Mouse (Mus musculus): ENCODE data around the gene Cbl. TPM values are rescaled to one million over a fixed set of nuclear protein-coding genes. Genes with fewer than 3 reads are reported as not detected.
A peak's percentile ranks its signal among the peaks of the same experiment; 100 is the strongest.

Cbl gene
- 9.9 and 10.4 TPM in 2 replicates for polyA plus RNA-seq (2015; fragmentation: Nextera tagmentation; extraction: Ambion mirVana)

- H3K36me3 ChIP-seq (ENCODE audit: insufficient read depth, low read length), result no peaks in the 10 kb centered on the region
- peak; percentile 98 for TF ChIP-seq CTCF (IDR thresholded peaks at IDR 0.05; ENCODE audit: low read depth)
- peak; percentile 98 for DNase-seq (ENCODE audit: low spot score)
- no peaks in the 10 kb centered on the region for H3K9me3 ChIP-seq (replicated peaks; ENCODE audit: low read length)
- peak; percentile 92 for ATAC-seq (replicated peaks; ENCODE audit: low FRiP score, low read depth)
- H3K9ac ChIP-seq (ENCODE audit: low read depth, low read length), result peak within 1 kb of the TSS; percentile 88
- peak within 1 kb of the TSS; percentile 64 for H3K4me2 ChIP-seq (ENCODE audit: low read length)
- H3K4me1 ChIP-seq (replicated peaks; ENCODE audit: insufficient read depth, low read length), result no peaks in the 10 kb centered on the region
- H3K27me3 ChIP-seq (ENCODE audit: insufficient read depth, low read length), result no peaks in the 10 kb centered on the region
- H3K4me3 ChIP-seq (replicated peaks; ENCODE audit: low read depth, low read length), result peak within 1 kb of the TSS; percentile 97
- H3K27ac ChIP-seq, result peak within 1 kb of the TSS; percentile 94
- under 1% methylated on average over 71 of the region's 76 CpGs for WGBS
Measured at GRCm38 (mm10) chr9:44233802-44234478, at the start of gene Cbl. TSS of gene Cbl (minus strand) at chr9:44234049.

GRCm38 (mm10) chr9:44283183-44283582 lies 49.3 kb upstream of the Cbl start:
- Histone ChIP-seq H3K4me1 (replicated peaks; ENCODE audit: insufficient read depth, low read length) (no peaks in the 10 kb centered on the region; the same call in 1 of the 2 replicates), H3K4me2 (ENCODE audit: low read length) (no peak overlapping the region), H3K9me3 (replicated peaks; ENCODE audit: low read length) (no peaks in the 10 kb centered on the region), H3K36me3 (ENCODE audit: insufficient read depth, low read length) (no peaks in the 10 kb centered on the region), H3K4me3 (replicated peaks; ENCODE audit: low read depth, low read length) (no peak overlapping the region), H3K9ac (ENCODE audit: low read depth, low read length) (no peak overlapping the region), H3K27me3 (ENCODE audit: insufficient read depth, low read length) (no peaks in the 10 kb centered on the region), H3K27ac (no peak overlapping the region)
- ATAC-seq (replicated peaks; ENCODE audit: low FRiP score, low read depth) (no peak), DNase-seq (ENCODE audit: low spot score) (no peak)
- WGBS, result 64% methylated on average over 5 of the region's 5 CpGs
- TF ChIP-seq CTCF (IDR thresholded peaks at IDR 0.05; ENCODE audit: low read depth), result no peak

GRCm38 (mm10) chr9:44269973-44270372 lies 36.1 kb upstream of the Cbl start:
- no peak overlapping the region for H3K9ac ChIP-seq (ENCODE audit: low read depth, low read length)
- no peak overlapping the region for H3K4me3 ChIP-seq (replicated peaks; ENCODE audit: low read depth, low read length)
- H3K36me3 ChIP-seq (ENCODE audit: insufficient read depth, low read length), result no peaks in the 10 kb centered on the region
- H3K4me1 ChIP-seq (replicated peaks; ENCODE audit: insufficient read depth, low read length), result 0 out of 2 replicates have a peak, but pooled peaks cover 8% of the 10 kb centered on the region
- no peaks in the 10 kb centered on the region for H3K9me3 ChIP-seq (replicated peaks; ENCODE audit: low read length)
- no peak for DNase-seq (ENCODE audit: low spot score)
- no peaks in the 10 kb centered on the region for H3K27me3 ChIP-seq (ENCODE audit: insufficient read depth, low read length)
- 91% methylated on average over 4 of the region's 4 CpGs for WGBS
- no peak for ATAC-seq (replicated peaks; ENCODE audit: low FRiP score, low read depth)
- H3K27ac ChIP-seq, result no peak overlapping the region
- no peak for TF ChIP-seq CTCF (IDR thresholded peaks at IDR 0.05; ENCODE audit: low read depth)
- no peak overlapping the region for H3K4me2 ChIP-seq (ENCODE audit: low read length)

- no peak for DNase-seq (ENCODE audit: low spot score)
- H3K27me3 ChIP-seq (ENCODE audit: insufficient read depth, low read length), result no peaks in the 10 kb centered on the region
- peak; percentile 65 for TF ChIP-seq CTCF (IDR thresholded peaks at IDR 0.05; ENCODE audit: low read depth)
Measured at GRCm38 (mm10) chr9:44269077-44269476, 35.2 kb upstream of the Cbl start.

GRCm38 (mm10) chr9:44268432-44268831 lies 34.6 kb upstream of the Cbl start, which contains the start of gene Nlrx1:
TSS of gene Nlrx1 (minus strand) at chr9:44268599.
- Histone ChIP-seq H3K4me1 (replicated peaks; ENCODE audit: insufficient read depth, low read length) (0 out of 2 replicates have a peak, but pooled peaks cover 8% of the 10 kb centered on the region), H3K27me3 (ENCODE audit: insufficient read depth, low read length) (no peaks in the 10 kb centered on the region), H3K36me3 (ENCODE audit: insufficient read depth, low read length) (no peaks in the 10 kb centered on the region), H3K9me3 (replicated peaks; ENCODE audit: low read length) (no peaks in the 10 kb centered on the region), H3K4me2 (ENCODE audit: low read length) (peak within 1 kb of the TSS; percentile 87), H3K9ac (ENCODE audit: low read depth, low read length) (peak within 1 kb of the TSS; percentile 83), H3K27ac (peak within 1 kb of the TSS; percentile 70), H3K4me3 (replicated peaks; ENCODE audit: low read depth, low read length) (peak within 1 kb of the TSS; percentile 51)
- 75% methylated on average over 6 of the region's 6 CpGs for WGBS
- ATAC-seq (replicated peaks; ENCODE audit: low FRiP score, low read depth) (no peak), DNase-seq (ENCODE audit: low spot score) (no peak)
- no peak for TF ChIP-seq CTCF (IDR thresholded peaks at IDR 0.05; ENCODE audit: low read depth)

More at GRCm38 (mm10) chr9:44269077-44269476, 35.2 kb upstream of the Cbl start:
- H3K4me2 ChIP-seq (ENCODE audit: low read length), result no peak overlapping the region
- WGBS, result 88% methylated on average over 3 of the region's 3 CpGs
- no peaks in the 10 kb centered on the region for H3K36me3 ChIP-seq (ENCODE audit: insufficient read depth, low read length)
- 0 out of 2 replicates have a peak, but pooled peaks cover 8% of the 10 kb centered on the region for H3K4me1 ChIP-seq (replicated peaks; ENCODE audit: insufficient read depth, low read length)
- no peaks in the 10 kb centered on the region for H3K9me3 ChIP-seq (replicated peaks; ENCODE audit: low read length)
- H3K9ac ChIP-seq (ENCODE audit: low read depth, low read length), result no peak overlapping the region
- no peak for ATAC-seq (replicated peaks; ENCODE audit: low FRiP score, low read depth)
- no peak overlapping the region for H3K4me3 ChIP-seq (replicated peaks; ENCODE audit: low read depth, low read length)
- no peak overlapping the region for H3K27ac ChIP-seq

- Histone ChIP-seq H3K36me3 (ENCODE audit: insufficient read depth, low read length) (no peaks in the 10 kb centered on the region), H3K9me3 (replicated peaks; ENCODE audit: low read length) (no peaks in the 10 kb centered on the region), H3K9ac (ENCODE audit: low read depth, low read length) (peak overlapping the region; percentile 83), H3K4me1 (replicated peaks; ENCODE audit: insufficient read depth, low read length) (0 out of 2 replicates have a peak, but pooled peaks cover 8% of the 10 kb centered on the region), H3K27ac (peak overlapping the region; percentile 70), H3K27me3 (ENCODE audit: insufficient read depth, low read length) (no peaks in the 10 kb centered on the region), H3K4me3 (replicated peaks; ENCODE audit: low read depth, low read length) (peak overlapping the region; percentile 51), H3K4me2 (ENCODE audit: low read length) (peak overlapping the region; percentile 87)
- ATAC-seq (replicated peaks; ENCODE audit: low FRiP score, low read depth), result peak; percentile 85
- peak; percentile 75 for TF ChIP-seq CTCF (IDR thresholded peaks at IDR 0.05; ENCODE audit: low read depth)
- DNase-seq (ENCODE audit: low spot score), result peak; percentile 90
- 4% methylated on average over 28 of the region's 28 CpGs for WGBS
Measured at GRCm38 (mm10) chr9:44268027-44268360, 34.1 kb upstream of the Cbl start.
